In the genomic region with DNA sequence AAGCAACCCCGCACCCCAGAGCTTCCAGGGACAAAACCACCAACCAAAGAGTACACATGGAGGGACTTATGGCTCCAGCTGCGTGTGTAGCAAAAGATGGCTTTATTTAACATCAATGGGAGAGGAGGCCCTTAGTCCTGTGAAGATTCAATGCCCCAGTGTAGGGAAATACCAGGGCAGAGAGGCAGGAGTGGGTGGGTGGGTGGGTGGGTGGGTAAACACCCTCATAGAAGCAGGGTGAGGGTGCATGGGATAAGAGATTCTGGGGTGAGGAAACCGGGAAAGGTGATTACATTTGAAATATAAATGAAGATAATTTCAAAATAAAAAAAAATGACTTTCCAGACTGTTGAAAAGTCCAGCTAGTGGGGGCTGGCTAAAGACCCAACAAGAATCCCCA, we compare ENCODE assay signal across 18 mouse cellular contexts. TPM values are rescaled to one million over a fixed set of nuclear protein-coding genes. Genes with fewer than 3 reads are reported as not detected.
DNase-seq lines count a peak whose midpoint lies in the region; ATAC-seq and TF ChIP-seq lines count a peak whose summit lies in the region.
"Not testable (repeated sequence)": the region's sequence is repeated elsewhere in the genome, so short reads cannot be mapped to it uniquely, and the experiment has no call there.
"Had no signal": no experiment of that assay in that cellular context is flagged by ENCODE, and none has a peak within 500 bp of the region (broad histone marks: within the 10 kb centered on the region; RNA-seq: fewer than 3 reads in every experiment).

No protein-coding gene starts in this region.

- H3K4me2 ChIP-seq in hindbrain, embryonic 11.5 days (replicated peaks; ENCODE audit: low read depth, low read length); hindbrain, embryonic 14.5 days (replicated peaks); midbrain, embryonic 12.5 days (replicated peaks); midbrain, postnatal 0 days (ENCODE audit: low read depth, low read length, poor library complexity, severe bottlenecking): not testable (repeated sequence)

- WGBS in hindbrain, embryonic 11.5 days: 89% methylated on average over 3 of the region's 3 CpGs
- 83% methylated on average over 3 of the region's 3 CpGs for WGBS in hindbrain, embryonic 14.5 days
- WGBS in midbrain, embryonic 12.5 days: 81% methylated on average over 3 of the region's 3 CpGs
- 84% methylated on average over 3 of the region's 3 CpGs for WGBS in midbrain, postnatal 0 days

- H3K9me3 ChIP-seq in hindbrain, embryonic 11.5 days (ENCODE audit: control insufficient read depth, low read length); midbrain, postnatal 0 days (ENCODE audit: low read length): not testable (repeated sequence)
- peaks cover 14% of the 10 kb centered on the region; the same call in 1 of the 2 replicates for H3K9me3 ChIP-seq in hindbrain, embryonic 14.5 days (ENCODE audit: control insufficient read depth, low read length)
- H3K9me3 ChIP-seq in midbrain, embryonic 12.5 days: peaks cover 13% of the 10 kb centered on the region; the same call in 1 of the 2 replicates

- not testable (repeated sequence) for H3K4me3 ChIP-seq in hindbrain, embryonic 11.5 days (ENCODE audit: low read depth, low read length); hindbrain, embryonic 14.5 days (replicated peaks; ENCODE audit: low read length); midbrain, embryonic 12.5 days; midbrain, postnatal 0 days (ENCODE audit: low read depth, low read length)

- not testable (repeated sequence) for H3K9ac ChIP-seq in hindbrain, embryonic 11.5 days (ENCODE audit: low read depth, low read length); hindbrain, embryonic 14.5 days; midbrain, embryonic 12.5 days (replicated peaks); midbrain, postnatal 0 days (replicated peaks; ENCODE audit: low read length, poor library complexity, severe bottlenecking)

- not testable (repeated sequence) for TF ChIP-seq CTCF in midbrain, postnatal 0 days (IDR thresholded peaks at IDR 0.05)

- ATAC-seq in hindbrain, embryonic 11.5 days (ENCODE audit: low FRiP score): peak; percentile 49; the same call in 1 of the 2 replicates
- peak; percentile 59; the same call in 1 of the 2 replicates for ATAC-seq in hindbrain, embryonic 14.5 days (ENCODE audit: low FRiP score)
- 0 out of 2 replicates have a peak, but pooled peaks have one; percentile 4 for ATAC-seq in midbrain, embryonic 12.5 days (ENCODE audit: low FRiP score, low read depth)
- peak; percentile 38 for ATAC-seq in midbrain, postnatal 0 days (ENCODE audit: low FRiP score)

- not testable (repeated sequence) for H3K27me3 ChIP-seq in hindbrain, embryonic 11.5 days (ENCODE audit: control insufficient read depth, insufficient read depth, low read length); hindbrain, embryonic 14.5 days (ENCODE audit: control insufficient read depth, insufficient read depth, low read length); midbrain, embryonic 12.5 days; midbrain, postnatal 0 days (ENCODE audit: insufficient read depth, low read length)

- not testable (repeated sequence) for DNase-seq in hindbrain, embryonic 11.5 days (ENCODE audit: low spot score); hindbrain, embryonic 14.5 days (ENCODE audit: low spot score); midbrain, postnatal 0 days (ENCODE audit: low spot score)

- not testable (repeated sequence) for H3K36me3 ChIP-seq in hindbrain, embryonic 11.5 days (ENCODE audit: control insufficient read depth, insufficient read depth, low read length); hindbrain, embryonic 14.5 days (replicated peaks; ENCODE audit: control insufficient read depth, insufficient read depth); midbrain, embryonic 12.5 days; midbrain, postnatal 0 days (ENCODE audit: insufficient read depth, low read length)

- not testable (repeated sequence) for H3K4me1 ChIP-seq in hindbrain, embryonic 11.5 days (replicated peaks; ENCODE audit: control insufficient read depth, insufficient read depth, low read length); hindbrain, embryonic 14.5 days (replicated peaks; ENCODE audit: control insufficient read depth, insufficient read depth, low read length); midbrain, embryonic 12.5 days; midbrain, postnatal 0 days (ENCODE audit: insufficient read depth, low read length)

- H3K27ac ChIP-seq in hindbrain, embryonic 11.5 days (ENCODE audit: low read depth, low read length); hindbrain, embryonic 14.5 days; midbrain, embryonic 12.5 days (replicated peaks); midbrain, postnatal 0 days (ENCODE audit: low read depth, low read length): not testable (repeated sequence)

RNA-seq across cellular contexts. Expression of a gene that starts 8.1 kb away (rescaled TPM):
- not detected in 2 replicates for polyA plus RNA-seq in hindbrain, embryonic 11.5 days (2014; fragmentation: Nextera tagmentation; extraction: Ambion mirVana)
- polyA plus RNA-seq in hindbrain, embryonic 14.5 days (2014; fragmentation: Nextera tagmentation; extraction: Ambion mirVana): not detected in 2 replicates
- polyA plus RNA-seq in midbrain, embryonic 12.5 days (2016; fragmentation: Nextera tagmentation; extraction: Ambion mirVana): not detected in 2 replicates
- not detected in 2 replicates for total RNA-seq in midbrain, postnatal 0 days (2014; rRNA removed)
- not detected in 2 replicates for polyA plus RNA-seq in midbrain, postnatal 0 days (2015; fragmentation: Nextera tagmentation; extraction: Ambion mirVana)
- total RNA-seq: adrenal gland, postnatal 25 days; common myeloid progenitor, adult 5-6 weeks; ES-E14; MEL had no signal
- polyA plus RNA-seq: adrenal gland, adult 2 months; brain, embryonic 14.5 days; C2C12; embryonic facial prominence, embryonic 11.5 days; embryonic facial prominence, embryonic 13.5 days; erythroblast, embryonic 14.5 days; forebrain, embryonic 10.5 days; forebrain, embryonic 12.5 days; forebrain, embryonic 14.5 days; forebrain, embryonic 16.5 days had no signal

Comparison
In these comparisons a context has a peak if more than half of its experiments do, and no peak if none do; other contexts are left out.
1. ATAC-seq: peak in every context shown above with its lines; median percentile 59 in hindbrain, embryonic 14.5 days; 49 in hindbrain, embryonic 11.5 days; 38 in midbrain, postnatal 0 days; 4 in midbrain, embryonic 12.5 days.